Mouse (Mus musculus): ENCODE measurements around the gene Engase. TPM values are rescaled to one million over a fixed set of nuclear protein-coding genes. Genes with fewer than 3 reads are reported as not detected.

The Engase gene
- total RNA-seq (2023), result 1.9 and 3.4 TPM in 2 replicates

DNA sequence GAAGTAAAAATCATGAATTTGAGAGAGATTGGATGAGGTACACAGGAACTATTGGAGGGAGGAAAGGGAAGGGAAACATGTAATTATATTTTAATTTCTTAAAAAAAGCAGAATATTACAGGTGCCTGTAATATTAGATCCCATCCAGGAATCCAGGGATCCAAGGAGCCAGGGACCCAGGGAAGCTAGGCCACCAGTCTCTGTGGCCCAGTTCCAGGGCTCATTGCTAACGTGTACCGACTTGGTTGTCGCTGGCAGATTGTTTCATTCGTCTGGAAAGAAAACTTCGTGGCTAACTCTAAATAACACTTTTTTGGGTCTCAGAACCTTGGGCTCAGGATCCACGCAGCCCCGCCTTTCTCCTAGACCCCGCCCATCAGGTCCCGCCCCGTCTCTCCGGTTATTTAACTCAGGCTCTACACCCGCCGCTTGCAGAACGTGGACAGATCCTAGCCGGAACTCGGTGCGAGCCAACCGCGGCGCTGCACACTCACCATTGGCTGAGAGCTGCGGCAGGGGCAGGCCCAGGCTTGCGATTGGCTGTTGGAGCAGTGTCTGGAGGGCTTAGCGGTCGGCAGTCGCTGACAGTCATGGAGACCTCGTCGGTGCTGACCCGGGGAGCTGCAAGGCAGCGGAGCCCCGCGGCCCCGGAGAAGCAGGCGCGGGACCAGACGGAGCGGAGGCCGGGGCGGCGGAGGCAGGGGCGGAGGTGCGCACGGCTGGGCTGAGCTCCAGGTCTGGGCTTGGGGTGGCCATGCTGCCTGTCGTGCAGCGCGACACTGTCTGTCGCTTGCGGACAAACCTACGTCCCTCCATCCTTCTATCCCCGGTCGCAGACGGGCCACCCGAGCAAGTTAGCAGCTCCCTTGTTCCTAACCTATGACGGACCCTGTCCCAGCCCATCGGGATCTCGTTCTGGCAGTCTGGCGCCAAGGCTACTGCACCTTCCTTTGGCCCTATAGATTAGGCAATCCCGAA is at the start of gene Engase:
TSS of gene Engase (plus strand) at position 434 of the 978 bp plus-strand sequence.

DNA sequence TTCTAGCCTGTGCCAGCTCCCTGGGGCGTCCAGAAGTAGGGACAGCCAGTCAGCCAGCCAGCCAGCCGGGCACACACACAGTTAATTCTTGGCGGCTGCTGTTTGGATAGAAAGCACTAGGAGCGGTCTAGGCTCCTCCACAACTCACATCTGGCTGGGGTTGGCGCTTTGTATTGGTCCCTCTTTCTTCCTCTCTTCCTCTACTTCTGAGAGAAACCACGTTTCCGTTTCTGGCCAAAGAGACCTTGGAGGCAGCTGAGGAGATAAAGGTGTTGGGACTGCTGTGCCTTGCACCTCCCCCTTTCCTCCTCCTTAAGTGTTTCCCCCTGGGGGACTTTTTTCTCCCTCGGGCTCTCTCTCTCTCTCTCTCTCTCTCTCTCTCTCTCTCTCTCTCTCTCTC is 48.6 kb upstream of the Engase start, which contains the start of gene C1qtnf1:
TSS of gene C1qtnf1 (plus strand) at position 218 of the 400 bp plus-strand sequence.

Other genes with a start within 250 kb of the Engase start
- 43.2 and 71.7 TPM in 2 replicates for gene Cyth1, start 228.2 kb upstream of the Engase start, total RNA-seq (2023)
- gene Usp36, start 186.6 kb upstream of the Engase start, total RNA-seq (2023), result 10.8 and 19.8 TPM in 2 replicates
- gene Cep295nl, start 134.3 kb upstream of the Engase start, total RNA-seq (2023), result 11.3 and 28.7 TPM in 2 replicates
- gene Timp2, start 121.1 kb upstream of the Engase start, total RNA-seq (2023), result 144 and 148 TPM in 2 replicates
- 7.4 and 8.2 TPM in 2 replicates for gene Lgals3bp, start 74.7 kb upstream of the Engase start, total RNA-seq (2023)
- 23.3 and 27.4 TPM in 2 replicates for gene Cant1, start 57.7 kb upstream of the Engase start, total RNA-seq (2023)
- not detected in 2 replicates for gene C1qtnf1, start 48.6 kb upstream of the Engase start, total RNA-seq (2023)